Mouse (Mus musculus) gastrocnemius, adult 2 months (tissue): ENCODE measurements around the gene Sel1l. TPM values are rescaled to one million over a fixed set of nuclear protein-coding genes. Genes with fewer than 3 reads are reported as not detected.
"Not testable (repeated sequence)": the region's sequence is repeated elsewhere in the genome, so short reads cannot be mapped to it uniquely, and the experiment has no call there.

Experiments
- DNase-seq: peaks from one replicate; pipeline ENCODE4 v3.0.0; 2022
- H3K27ac ChIP-seq: fragments of 200-600 bp; 2 replicates; pipeline ENCODE4 v1.8.1; 2022; ENCODE audit warnings: mild to moderate bottlenecking
- H3K4me3 ChIP-seq: fragments of 200-600 bp; 2 replicates; pipeline ENCODE4 v1.8.1; 2022; ENCODE audit warnings: mild to moderate bottlenecking, moderate library complexity
- CTCF ChIP-seq: fragments of 200-600 bp; IDR thresholded peaks from 2 replicates; pipeline ENCODE4 v1.8.1; 2022; ENCODE audit warnings: antibody characterized with exemption, mild to moderate bottlenecking, moderate library complexity
- intact Hi-C: fragments of 180-260 bp; cut with DNase I; formaldehyde crosslinking; loops from one replicate; pipeline ENCODE4 v1.15.1; 2025
- total RNA-seq, 2 experiments: library from RNA; stranded (reverse); gene quantifications; 2 replicates each; pipeline ENCODE4 v1.2.3; 2021

Sel1l gene
- total RNA-seq, 2 experiments from 2014 or later: 40.8 to 53.3 TPM

- Histone ChIP-seq H3K27ac (no peak overlapping the region), H3K4me3 (no peak overlapping the region)
- DNase-seq: peak; percentile 65
- TF ChIP-seq CTCF: peak; percentile 77
- intact Hi-C loops: loop anchor here (1.0 kb wide), 1 partner anchor 150 kb away; no protein-coding TSS in a partner anchor
Observed at GRCm38 (mm10) chr12:91789801-91790200, 59.2 kb downstream of the Sel1l start.

DNA sequence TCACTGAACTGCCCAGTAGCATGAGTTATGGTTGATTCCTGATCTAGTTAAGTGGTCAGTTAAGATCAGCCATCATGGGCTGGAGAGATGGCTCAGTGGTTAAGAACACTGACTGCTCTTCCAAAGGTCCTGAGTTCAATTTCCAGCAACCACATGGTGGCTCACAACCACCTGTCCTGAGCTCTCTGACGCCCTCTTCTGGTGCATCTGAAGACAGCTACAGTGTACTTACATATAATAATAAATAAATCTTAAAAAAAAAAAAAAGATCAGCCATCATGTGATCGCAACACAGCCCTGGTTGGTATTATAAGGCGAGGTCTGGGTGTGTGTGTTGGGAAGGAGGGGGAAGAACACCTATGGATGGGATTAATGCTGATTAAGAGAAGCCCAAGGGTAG, 60.5 kb downstream of the Sel1l start:
- DNase-seq, intact Hi-C loops, H3K27ac ChIP-seq, H3K4me3 ChIP-seq: not testable (repeated sequence)

DNA sequence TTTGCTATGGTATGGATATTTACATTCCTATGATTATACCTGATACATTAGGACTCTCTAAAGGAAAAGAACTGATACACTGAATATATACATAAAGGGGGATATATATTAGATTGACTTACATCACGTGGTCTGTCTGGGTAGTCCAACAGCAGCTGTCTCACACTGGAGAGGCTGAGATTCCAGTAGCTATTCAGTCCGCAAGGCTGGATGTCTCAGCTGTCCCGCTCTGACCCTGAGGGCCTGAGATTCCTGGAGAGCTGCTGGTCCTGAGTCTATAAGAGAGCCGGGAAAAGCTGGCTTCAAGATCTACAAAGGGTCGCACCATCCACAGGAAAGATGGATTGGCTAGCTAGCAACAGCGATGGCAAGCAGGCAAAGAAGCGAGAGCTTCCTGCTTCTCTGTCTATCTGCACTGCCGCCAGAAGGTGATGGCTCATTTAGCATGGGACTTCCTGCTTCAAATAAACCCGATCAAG, 61.0 kb downstream of the Sel1l start, which contains the start of gene Ston2:
Gene Ston2 (minus strand): TSS at position 429 of the 479 bp plus-strand sequence.
- no peak for DNase-seq
- Histone ChIP-seq H3K4me3 (no peak within 1 kb of the TSS), H3K27ac (no peak within 1 kb of the TSS)
- no peak for TF ChIP-seq CTCF
- intact Hi-C loops: no loop called here

DNA sequence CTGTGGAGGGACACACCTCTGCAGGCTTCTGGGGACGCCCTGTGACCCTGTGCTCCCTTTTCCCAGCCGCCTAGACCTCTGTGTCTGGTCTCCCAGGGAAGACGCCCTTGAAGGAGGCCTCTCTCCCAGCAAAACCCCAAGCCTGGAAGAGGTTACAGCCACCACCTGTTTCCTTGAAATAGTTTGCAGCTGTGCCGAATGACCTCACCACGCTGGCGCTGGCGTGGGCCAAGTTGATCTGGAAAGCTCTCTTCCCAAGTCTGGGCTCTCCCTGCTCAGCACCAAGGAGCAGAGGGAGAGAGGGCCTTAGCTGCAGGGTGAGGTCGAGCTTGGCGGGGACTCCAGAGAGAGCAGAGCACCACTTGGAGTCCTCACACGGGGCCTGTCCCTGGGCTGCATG, 62.6 kb downstream of the Sel1l start:
- intact Hi-C loops: no loop called here
- DNase-seq: peak; percentile 95
- peak overlapping the region; percentile 67 for H3K4me3 ChIP-seq
- no peak for TF ChIP-seq CTCF
- peak overlapping the region; percentile 93 for H3K27ac ChIP-seq

DNA sequence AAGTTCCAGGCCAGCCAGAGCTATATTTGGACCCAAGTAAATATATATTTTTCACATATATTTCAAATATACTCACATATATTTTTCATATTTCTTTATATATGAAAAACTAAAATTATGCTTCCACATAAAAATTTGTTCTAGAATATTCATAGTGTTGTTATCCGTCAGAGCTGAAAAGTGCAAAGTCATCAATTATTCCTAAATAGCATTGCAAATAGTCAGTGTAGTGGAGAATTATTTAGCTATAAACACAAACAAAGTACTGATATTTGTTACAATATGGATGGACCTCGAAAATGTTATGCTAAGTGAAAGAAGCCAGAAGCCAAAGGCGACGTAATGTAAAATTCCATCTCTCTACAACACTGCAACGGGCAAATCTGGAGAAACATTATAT, 67.5 kb downstream of the Sel1l start:
- H3K27ac ChIP-seq: no peak overlapping the region
- H3K4me3 ChIP-seq: no peak overlapping the region
- intact Hi-C loops: no loop called here
- DNase-seq: no peak
- TF ChIP-seq CTCF: no peak

DNA sequence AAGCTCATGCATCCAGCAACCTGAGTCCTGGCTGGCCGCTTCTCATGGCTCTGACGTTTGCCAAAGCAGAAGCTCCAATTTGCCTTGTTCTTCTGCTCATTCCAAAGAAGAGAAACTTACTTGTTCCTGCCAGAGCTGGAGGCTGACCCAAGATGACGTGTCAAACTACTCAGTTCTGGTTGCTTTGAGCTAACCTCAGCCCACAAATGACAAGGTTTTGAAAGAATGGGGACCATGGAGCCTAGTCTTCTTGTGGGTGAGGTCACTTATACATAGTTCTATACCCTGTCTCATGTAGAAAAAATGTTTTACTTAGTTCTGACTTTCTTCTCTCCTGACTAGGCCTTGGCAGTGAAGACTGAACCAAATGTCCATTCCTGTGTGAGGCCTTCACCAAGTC, 68.4 kb downstream of the Sel1l start:
- peak; percentile 44 for DNase-seq
- no peak overlapping the region for H3K27ac ChIP-seq

GRCm38 (mm10) chr12:91779004-91779365, 70.0 kb downstream of the Sel1l start:
- peak; percentile 94 for DNase-seq
- intact Hi-C loops: loop anchor here (5.0 kb wide), 1 partner anchor 77 kb away; no protein-coding TSS in a partner anchor
- peak overlapping the region; percentile 94 for H3K27ac ChIP-seq
- H3K4me3 ChIP-seq: peak overlapping the region; percentile 94
- TF ChIP-seq CTCF: no peak

More for the DNA sequence above, 68.4 kb downstream of the Sel1l start:
- H3K4me3 ChIP-seq: no peak overlapping the region
- TF ChIP-seq CTCF: no peak
- intact Hi-C loops: no loop called here

DNA sequence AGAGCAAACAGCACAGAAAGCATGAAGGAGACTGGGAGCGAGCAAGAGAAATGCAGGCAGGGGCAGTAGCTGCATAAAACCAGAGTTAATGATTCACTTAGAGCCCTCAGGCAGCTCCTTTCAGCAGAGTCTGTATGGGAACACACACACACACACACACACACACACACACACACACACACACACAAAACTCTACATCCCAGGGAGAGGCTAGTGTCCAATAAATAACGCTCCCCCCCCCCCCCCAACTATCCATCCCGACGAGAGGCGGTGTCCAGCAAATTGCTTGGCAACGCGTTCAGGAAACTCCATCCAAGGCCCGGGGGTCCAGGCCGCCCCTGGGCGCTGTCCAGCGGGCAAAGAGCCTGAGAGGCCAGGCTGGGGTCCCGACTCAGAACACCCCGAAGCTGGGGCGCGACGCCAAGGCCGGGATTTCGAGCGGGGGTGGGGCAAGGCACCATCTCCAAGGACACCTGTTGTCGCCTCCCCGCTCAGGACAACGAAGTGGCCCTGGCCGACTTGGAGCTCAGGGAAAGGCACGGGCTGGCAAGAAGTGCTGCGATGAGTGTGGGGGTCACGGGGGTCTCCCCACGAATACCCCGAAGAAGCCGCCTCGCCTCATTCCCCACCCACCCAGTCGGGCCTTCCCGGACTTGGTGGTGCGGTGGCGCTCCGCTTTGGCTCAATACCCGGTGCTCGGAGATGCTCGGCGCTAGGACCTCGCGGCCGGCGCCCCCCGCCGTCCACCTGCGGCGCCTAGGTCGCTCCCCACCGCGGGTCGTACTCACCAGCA, 70.5 kb downstream of the Sel1l start:
- intact Hi-C loops: loop anchor here (5.0 kb wide), 1 partner anchor 76 kb away; no protein-coding TSS in a partner anchor
- no peak for TF ChIP-seq CTCF
- Histone ChIP-seq H3K27ac (peak overlapping the region; percentile 94), H3K4me3 (peak overlapping the region; percentile 94)
- DNase-seq: peak; percentile 82

DNA sequence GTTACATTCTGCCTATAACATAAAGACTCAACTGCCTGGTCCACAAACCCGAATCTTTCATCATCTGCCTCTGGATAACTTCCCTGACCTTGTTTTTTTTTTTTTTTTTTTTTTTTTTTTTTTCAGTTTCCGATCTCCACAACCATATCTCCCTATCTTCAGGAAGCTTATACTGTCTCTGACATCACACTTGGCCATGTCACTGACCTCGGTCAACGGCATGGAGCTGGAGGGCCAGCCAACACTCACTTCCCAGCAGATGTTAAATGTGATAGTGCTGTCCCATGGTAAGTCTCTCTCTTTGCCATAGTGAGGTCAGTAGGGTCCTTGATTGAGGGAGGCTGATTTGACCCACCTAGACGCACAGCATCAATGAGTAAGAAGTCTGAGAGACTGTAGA, 72.6 kb downstream of the Sel1l start:
- intact Hi-C loops: loop anchor here (5.0 kb wide), 1 partner anchor 74 kb away; no protein-coding TSS in a partner anchor
- Histone ChIP-seq H3K4me3 (peak overlapping the region; percentile 94), H3K27ac (peak overlapping the region; percentile 87)
- no peak for DNase-seq
- TF ChIP-seq CTCF: no peak

GRCm38 (mm10) chr12:91774811-91775284, 74.1 kb downstream of the Sel1l start:
- peak overlapping the region; percentile 87 for H3K27ac ChIP-seq
- DNase-seq: peak; percentile 82
- intact Hi-C loops: loop anchor here (5.0 kb wide), 1 partner anchor 73 kb away; no protein-coding TSS in a partner anchor
- no peak for TF ChIP-seq CTCF
- H3K4me3 ChIP-seq: peak overlapping the region; percentile 2; the same call in 1 of the 2 replicates

- peak; percentile 77 for DNase-seq
- intact Hi-C loops: no loop called here
- no peak for TF ChIP-seq CTCF
Observed at GRCm38 (mm10) chr12:91768871-91769270, 80.1 kb downstream of the Sel1l start.

DNA sequence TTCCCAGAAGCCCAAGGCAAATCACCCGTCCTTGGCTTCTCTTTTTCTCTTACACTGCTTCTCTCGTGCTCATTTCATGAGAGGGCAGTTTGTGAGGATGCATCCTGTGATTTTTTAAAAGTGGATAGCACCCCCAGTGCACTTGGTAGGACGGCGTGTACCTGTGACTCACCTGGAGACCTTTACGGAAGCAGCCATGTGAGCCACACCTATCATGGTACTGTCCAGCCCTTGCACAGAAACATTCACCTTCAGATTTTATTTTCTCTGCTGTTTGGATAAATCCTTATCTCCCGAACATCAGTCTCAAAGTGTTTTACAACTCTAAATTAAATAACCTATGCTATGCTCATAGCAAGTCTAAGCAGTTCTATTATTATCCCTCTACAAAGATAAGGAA, 80.8 kb downstream of the Sel1l start:
- TF ChIP-seq CTCF: no peak
- no peak for DNase-seq
- peak overlapping the region; percentile 88 for H3K27ac ChIP-seq
- intact Hi-C loops: no loop called here
- no peak overlapping the region for H3K4me3 ChIP-seq

More at GRCm38 (mm10) chr12:91768871-91769270, 80.1 kb downstream of the Sel1l start:
- Histone ChIP-seq H3K27ac (peak overlapping the region; percentile 88), H3K4me3 (peak overlapping the region; percentile 17; the same call in 1 of the 2 replicates)

DNA sequence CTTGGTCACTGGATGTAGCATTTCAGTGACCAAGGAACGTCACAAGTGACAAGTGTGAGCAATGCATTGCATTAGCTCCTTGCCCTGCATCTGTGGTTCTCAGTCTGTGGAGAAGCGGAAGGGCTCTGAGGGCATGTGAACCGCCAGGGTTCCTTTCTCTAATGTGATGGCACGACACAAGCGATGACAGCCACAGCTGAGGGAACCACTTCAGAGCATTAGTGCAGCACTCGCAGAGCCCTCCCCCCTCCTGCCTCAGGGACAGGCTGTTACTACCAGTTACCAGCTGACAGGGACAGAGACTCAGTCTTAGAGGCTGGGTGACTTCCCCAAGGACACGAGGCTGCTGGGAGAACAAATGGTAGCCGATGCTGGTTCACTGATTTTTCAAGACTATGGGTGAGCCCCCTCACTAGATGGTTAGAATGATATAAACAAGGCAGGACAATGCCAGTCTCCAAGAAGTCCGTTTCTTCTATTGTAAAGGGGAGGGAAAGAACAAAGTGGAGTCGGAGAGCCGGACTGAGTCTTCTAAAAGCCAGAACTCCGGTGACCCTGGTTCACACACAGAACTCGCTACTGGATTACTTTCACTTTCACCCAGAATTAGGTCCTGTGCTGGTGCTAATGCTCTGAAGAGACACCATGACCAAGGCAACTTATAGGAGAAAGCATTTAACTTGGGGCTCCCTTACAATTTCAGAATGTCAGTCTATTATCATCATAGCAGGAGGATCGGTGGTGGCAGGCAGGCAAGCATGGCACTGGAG, 82.4 kb downstream of the Sel1l start:
- no peak for TF ChIP-seq CTCF
- DNase-seq: peak; percentile 77
- Histone ChIP-seq H3K4me3 (peak overlapping the region; percentile 66), H3K27ac (peak overlapping the region; percentile 88)
- intact Hi-C loops: no loop called here
